Mouse (Mus musculus) MEL (cell line): Measurements from ENCODE around the gene Tcf25.

Experiments
- CTCF ChIP-seq, 3 experiments: IDR thresholded peaks in 2 of 3; conservative IDR thresholded peaks in 1 of 3; 2 replicates each; pipeline ENCODE4 v1.5.1; 2011 to 2012; ENCODE audit warnings: low read length in 3 of 3, low read depth in 2 of 3, mild to moderate bottlenecking in 2 of 3, improper control_type of control experiment in 1 of 3, inconsistent platforms in 1 of 3, mixed read lengths in 1 of 3, moderate library complexity in 1 of 3; ENCODE audit not compliant: control insufficient read depth in 1 of 3, insufficient read depth in 1 of 3, poor library complexity in 1 of 3, severe bottlenecking in 1 of 3
- ELF1 ChIP-seq: IDR thresholded peaks from 2 replicates; pipeline ENCODE4 v1.6.1; 2014; ENCODE audit warnings: low read depth, mild to moderate bottlenecking, inconsistent platforms, low read length, improper control_type of control experiment, moderate library complexity
- MAFK ChIP-seq: IDR thresholded peaks from 2 replicates; pipeline ENCODE4 v1.6.1; 2011; ENCODE audit warnings: low read depth, mild to moderate bottlenecking, low read length, improper control_type of control experiment, borderline replicate concordance
- MAX ChIP-seq: IDR thresholded peaks from 2 replicates; pipeline ENCODE4 v1.6.1; 2011; ENCODE audit warnings: low read length, improper control_type of control experiment
- POLR2A ChIP-seq, 2 experiments: IDR thresholded peaks; 2 replicates each; pipeline ENCODE4 v1.6.1; 2011 to 2012; ENCODE audit warnings: low read length in 2 of 2, mild to moderate bottlenecking in 2 of 2, control low read depth in 1 of 2, improper control_type of control experiment in 1 of 2, low read depth in 1 of 2, moderate library complexity in 1 of 2; ENCODE audit not compliant: control insufficient read depth in 1 of 2, insufficient read depth in 1 of 2, poor library complexity in 1 of 2
- UBTF ChIP-seq: IDR thresholded peaks from 2 replicates; pipeline ENCODE4 v1.6.1; 2012; ENCODE audit warnings: low read depth, mild to moderate bottlenecking, inconsistent platforms, low read length, improper control_type of control experiment, moderate library complexity, borderline replicate concordance; ENCODE audit not compliant: insufficient read depth
- USF2 ChIP-seq, 2 experiments: IDR thresholded peaks; 2 replicates each; pipeline ENCODE4 v1.6.1; 2011 to 2012; ENCODE audit warnings: improper control_type of control experiment in 2 of 2, low read length in 2 of 2, borderline replicate concordance in 1 of 2, inconsistent platforms in 1 of 2, low read depth in 1 of 2, mild to moderate bottlenecking in 1 of 2; ENCODE audit not compliant: insufficient read depth in 1 of 2
- ZKSCAN1 ChIP-seq: IDR thresholded peaks from 2 replicates; pipeline ENCODE4 v1.6.1; 2012; ENCODE audit warnings: low read depth, mild to moderate bottlenecking, inconsistent platforms, low read length, improper control_type of control experiment, moderate library complexity
- ZMIZ1 ChIP-seq: IDR thresholded peaks from 2 replicates; pipeline ENCODE4 v1.6.1; 2012; ENCODE audit warnings: low read depth, mild to moderate bottlenecking, inconsistent platforms, low read length, improper control_type of control experiment, moderate library complexity
- ZNF384 ChIP-seq: IDR thresholded peaks from 2 replicates; pipeline ENCODE4 v1.6.1; 2012; ENCODE audit warnings: low read depth, mild to moderate bottlenecking, inconsistent platforms, low read length, improper control_type of control experiment

- TF ChIP-seq CTCF (IDR thresholded peaks at IDR 0.05 in 2 of 3, conservative IDR thresholded peaks at IDR 0.05 in 1 of 3; ENCODE audit: control insufficient read depth in 1 of 3, insufficient read depth in 1 of 3, low read depth in 2 of 3, low read length in 3 of 3, poor library complexity in 1 of 3, severe bottlenecking in 1 of 3) (peak; percentile 54 to 92 (median 58)), MAX (no peak), UBTF (no peak), MAFK (no peak), ZNF384 (peak; percentile 57), POLR2A (IDR thresholded peaks at IDR 0.05; ENCODE audit: control insufficient read depth in 1 of 2, insufficient read depth in 1 of 2, low read depth in 1 of 2, low read length in 2 of 2, poor library complexity in 1 of 2) (no peak), ELF1 (no peak), ZKSCAN1 (no peak), ZMIZ1 (no peak), USF2 (IDR thresholded peaks at IDR 0.05; ENCODE audit: borderline replicate concordance in 1 of 2, insufficient read depth in 1 of 2, low read depth in 1 of 2, low read length in 2 of 2) (no peak)
Observed at GRCm38 (mm10) chr8:123415967-123416943, 42.7 kb downstream of the Tcf25 start.
